Mouse (Mus musculus) CH12.LX (cell line): ENCODE data around the gene Gm960. TPM values are rescaled to one million over a fixed set of nuclear protein-coding genes. Genes with fewer than 3 reads are reported as not detected.

ENCODE experiments used
- DNase-seq: peaks from one replicate; pipeline ENCODE4 v3.0.0-alpha.2; 2013; ENCODE audit errors: extremely low read depth
- H3K27ac ChIP-seq: 2 replicates; pipeline ENCODE4 v1.5.1; 2012; ENCODE audit warnings: low read depth, mild to moderate bottlenecking, control low read depth, moderate library complexity; ENCODE audit not compliant: insufficient read depth
- H3K27me3 ChIP-seq: replicated peaks from 2 replicates; pipeline ENCODE3; 2012; ENCODE audit warnings: inconsistent platforms
- H3K36me3 ChIP-seq, 2 experiments: replicated peaks in 1 of 2; 2 replicates each; pipeline versions ENCODE3 to v1.6.1; 2012; ENCODE audit warnings: inconsistent platforms in 1 of 2, low read length in 1 of 2, mild to moderate bottlenecking in 1 of 2, mixed read lengths in 1 of 2, moderate library complexity in 1 of 2; ENCODE audit not compliant: control insufficient read depth in 1 of 2, insufficient read depth in 1 of 2
- H3K4me1 ChIP-seq, 2 experiments: 2 replicates each; pipeline ENCODE4 v1.6.1; 2012; ENCODE audit warnings: inconsistent platforms in 1 of 2, moderate library complexity in 1 of 2; ENCODE audit not compliant: insufficient read depth in 2 of 2, control insufficient read depth in 1 of 2
- H3K4me2 ChIP-seq: 2 replicates; pipeline ENCODE4 v1.6.1; 2012; ENCODE audit warnings: low read depth, mild to moderate bottlenecking, control low read depth; ENCODE audit not compliant: poor library complexity, insufficient read depth, severe bottlenecking
- H3K4me3 ChIP-seq, 3 experiments: fragments of 150-350 bp in 1 of 3; sonication (generic) in 1 of 3; replicated peaks in 1 of 3; 2 replicates each; pipeline versions ENCODE3 to v1.5.1; 2011 to 2012; ENCODE audit warnings: low read depth in 2 of 3, low read length in 2 of 3, mild to moderate bottlenecking in 2 of 3, moderate library complexity in 2 of 3, control low read depth in 1 of 3, improper control_type of control experiment in 1 of 3, inconsistent platforms in 1 of 3, mixed read lengths in 1 of 3; ENCODE audit not compliant: poor library complexity in 1 of 3
- H3K79me2 ChIP-seq: replicated peaks from 2 replicates; pipeline ENCODE4 v1.6.1; 2012; ENCODE audit warnings: mild to moderate bottlenecking, moderate library complexity; ENCODE audit not compliant: control insufficient read depth, poor library complexity, insufficient read depth, severe bottlenecking; ENCODE audit errors: extremely low read depth
- H3K9ac ChIP-seq: 2 replicates; pipeline ENCODE4 v1.6.1; 2012; ENCODE audit warnings: low read depth, mild to moderate bottlenecking, control low read depth, moderate library complexity; ENCODE audit not compliant: insufficient read depth
- H3K9me3 ChIP-seq: replicated peaks from 2 replicates; pipeline ENCODE3; 2012; ENCODE audit warnings: low read length, inconsistent platforms, mixed read lengths
- BHLHE40 ChIP-seq: IDR thresholded peaks from 2 replicates; pipeline ENCODE4 v1.6.1; 2011; ENCODE audit warnings: mild to moderate bottlenecking, low read depth, low read length, improper control_type of control experiment
- CHD1 ChIP-seq: IDR thresholded peaks from 2 replicates; pipeline ENCODE4 v1.6.1; 2012; ENCODE audit warnings: low read depth, low read length, improper control_type of control experiment, inconsistent platforms
- CHD2 ChIP-seq: IDR thresholded peaks from 2 replicates; pipeline ENCODE4 v1.6.1; 2011; ENCODE audit warnings: low read length, improper control_type of control experiment
- E2F4 ChIP-seq: IDR thresholded peaks from 2 replicates; pipeline ENCODE4 v1.6.1; 2011; ENCODE audit warnings: low read depth, low read length, improper control_type of control experiment; ENCODE audit not compliant: insufficient replicate concordance
- ELF1 ChIP-seq: IDR thresholded peaks from 2 replicates; pipeline ENCODE4 v1.6.1; 2014; ENCODE audit warnings: low read depth, mild to moderate bottlenecking, inconsistent platforms, low read length, improper control_type of control experiment
- EP300 ChIP-seq: IDR thresholded peaks from 2 replicates; pipeline ENCODE4 v1.6.1; 2011; ENCODE audit warnings: low read length, improper control_type of control experiment
- ETS1 ChIP-seq: conservative IDR thresholded peaks from 2 replicates; pipeline ENCODE4 v1.6.1; 2012; ENCODE audit warnings: low read depth, mild to moderate bottlenecking, inconsistent platforms, low read length, improper control_type of control experiment, moderate library complexity
- GABPA ChIP-seq: IDR thresholded peaks from 2 replicates; pipeline ENCODE4 v1.6.1; 2012; ENCODE audit warnings: low read depth, low read length, improper control_type of control experiment, inconsistent platforms; ENCODE audit not compliant: insufficient replicate concordance
- IRF4 ChIP-seq: IDR thresholded peaks from 2 replicates; pipeline ENCODE4 v1.6.1; 2014; ENCODE audit warnings: low read depth, mild to moderate bottlenecking, inconsistent platforms, low read length, improper control_type of control experiment
- JUN ChIP-seq: IDR thresholded peaks from 2 replicates; pipeline ENCODE4 v1.6.1; 2011; ENCODE audit warnings: low read depth, mild to moderate bottlenecking, low read length, improper control_type of control experiment, moderate library complexity; ENCODE audit not compliant: insufficient read depth
- KAT2A ChIP-seq: IDR thresholded peaks from 2 replicates; pipeline ENCODE4 v1.6.1; 2012; ENCODE audit warnings: low read length, improper control_type of control experiment, inconsistent platforms; ENCODE audit not compliant: insufficient replicate concordance
- MAX ChIP-seq: IDR thresholded peaks from 2 replicates; pipeline ENCODE4 v1.6.1; 2011; ENCODE audit warnings: low read length, improper control_type of control experiment
- MAZ ChIP-seq: IDR thresholded peaks from 2 replicates; pipeline ENCODE4 v1.6.1; 2012; ENCODE audit warnings: low read depth, mild to moderate bottlenecking, inconsistent platforms, low read length, improper control_type of control experiment, moderate library complexity
- MEF2A ChIP-seq: IDR thresholded peaks from 2 replicates; pipeline ENCODE4 v1.6.1; 2014; ENCODE audit warnings: low read depth, mild to moderate bottlenecking, inconsistent platforms, low read length, improper control_type of control experiment, borderline replicate concordance
- MYC ChIP-seq: IDR thresholded peaks from 2 replicates; pipeline ENCODE4 v1.6.1; 2011; ENCODE audit warnings: low read depth, mild to moderate bottlenecking, improper control_type of control experiment, low read length
- NELFE ChIP-seq: IDR thresholded peaks from 2 replicates; pipeline ENCODE4 v1.6.1; 2011; ENCODE audit warnings: low read depth, low read length, improper control_type of control experiment
- NRF1 ChIP-seq: IDR thresholded peaks from 2 replicates; pipeline ENCODE4 v1.6.1; 2014; ENCODE audit warnings: low read depth, mild to moderate bottlenecking, inconsistent platforms, low read length, improper control_type of control experiment, moderate library complexity
- PAX5 ChIP-seq: IDR thresholded peaks from 2 replicates; pipeline ENCODE4 v1.6.1; 2012; ENCODE audit warnings: low read length, inconsistent platforms, mixed read lengths
- POLR2A ChIP-seq: IDR thresholded peaks from 2 replicates; pipeline ENCODE4 v1.6.1; 2011; ENCODE audit warnings: low read depth, mild to moderate bottlenecking, improper control_type of control experiment, low read length
- POLR2AphosphoS2 ChIP-seq: IDR thresholded peaks from 2 replicates; pipeline ENCODE4 v1.6.1; 2011; ENCODE audit warnings: low read depth, low read length, improper control_type of control experiment
- RAD21 ChIP-seq: IDR thresholded peaks from 2 replicates; pipeline ENCODE4 v1.6.1; 2011; ENCODE audit warnings: low read depth, mild to moderate bottlenecking, low read length, improper control_type of control experiment, moderate library complexity
- RCOR1 ChIP-seq: conservative IDR thresholded peaks from 2 replicates; pipeline ENCODE4 v1.6.1; 2012; ENCODE audit warnings: low read depth, mild to moderate bottlenecking, inconsistent platforms, low read length, improper control_type of control experiment
- SIN3A ChIP-seq: IDR thresholded peaks from 2 replicates; pipeline ENCODE4 v1.6.1; 2012; ENCODE audit warnings: low read length, improper control_type of control experiment, inconsistent platforms
- SMC3 ChIP-seq: IDR thresholded peaks from 2 replicates; pipeline ENCODE4 v1.6.1; 2011; ENCODE audit warnings: low read depth, low read length, improper control_type of control experiment
- TBP ChIP-seq: conservative IDR thresholded peaks from 2 replicates; pipeline ENCODE4 v1.6.1; 2011; ENCODE audit warnings: low read depth, low read length, improper control_type of control experiment
- TCF12 ChIP-seq: IDR thresholded peaks from 2 replicates; pipeline ENCODE4 v1.6.1; 2014; ENCODE audit warnings: low read depth, mild to moderate bottlenecking, inconsistent platforms, low read length, improper control_type of control experiment
- UBTF ChIP-seq: IDR thresholded peaks from 2 replicates; pipeline ENCODE4 v1.6.1; 2012; ENCODE audit warnings: low read depth, mild to moderate bottlenecking, inconsistent platforms, low read length, improper control_type of control experiment, moderate library complexity
- USF1 ChIP-seq: IDR thresholded peaks from 2 replicates; pipeline ENCODE4 v1.6.1; 2014; ENCODE audit warnings: low read depth, mild to moderate bottlenecking, inconsistent platforms, low read length, improper control_type of control experiment
- ZC3H11A ChIP-seq: IDR thresholded peaks from 2 replicates; pipeline ENCODE4 v1.6.1; 2012; ENCODE audit warnings: low read depth, mild to moderate bottlenecking, inconsistent platforms, low read length, improper control_type of control experiment
- ZKSCAN1 ChIP-seq: IDR thresholded peaks from 2 replicates; pipeline ENCODE4 v1.6.1; 2012; ENCODE audit warnings: low read depth, inconsistent platforms, low read length, improper control_type of control experiment, borderline replicate concordance
- ZMIZ1 ChIP-seq: IDR thresholded peaks from 2 replicates; pipeline ENCODE4 v1.6.1; 2012; ENCODE audit warnings: low read depth, mild to moderate bottlenecking, inconsistent platforms, low read length, improper control_type of control experiment
- ZNF384 ChIP-seq: IDR thresholded peaks from 2 replicates; pipeline ENCODE4 v1.6.1; 2012; ENCODE audit warnings: low read depth, low read length, improper control_type of control experiment, inconsistent platforms
- dilution Hi-C: fragments of 300-500 bp; cut with MboI; formaldehyde crosslinking; loops from 2 replicates; pipeline ENCODE4 v1.14.3; 2020; ENCODE audit warnings: low sequenced_read_pairs; ENCODE audit not compliant: extremely low pct_unique_long_range_greater_than_20kb, extremely low pct_ligation_motif_present
- in situ Hi-C: fragments of 300-500 bp; cut with MboI; formaldehyde crosslinking; loops from 3 replicates; pipeline ENCODE4 v1.14.3; 2019; ENCODE audit warnings: low sequenced_read_pairs, low pct_ligation_motif_present, low pct_unique_long_range_greater_than_20kb, mixed read lengths
- polyA plus RNA-seq: library from polyadenylated mRNA; unstranded; fragments of >175 nt; gene quantifications from 2 replicates; pipeline ENCODE4 v1.2.1, GENCODE M21; 2012; ENCODE audit warnings: low read depth; ENCODE audit not compliant: insufficient read length
- total RNA-seq, 2 experiments: library from RNA; depleted of rRNA; stranded (reverse); fragments of 300-350 nt in 1 of 2; fragments of >200 nt in 1 of 2; gene quantifications; 2 replicates each; pipeline ENCODE4 v1.2.3; 2012 to 2014

The Gm960 gene
- total and polyA plus RNA-seq, 3 experiments, result 0.38 TPM; not detected in 2

DNA sequence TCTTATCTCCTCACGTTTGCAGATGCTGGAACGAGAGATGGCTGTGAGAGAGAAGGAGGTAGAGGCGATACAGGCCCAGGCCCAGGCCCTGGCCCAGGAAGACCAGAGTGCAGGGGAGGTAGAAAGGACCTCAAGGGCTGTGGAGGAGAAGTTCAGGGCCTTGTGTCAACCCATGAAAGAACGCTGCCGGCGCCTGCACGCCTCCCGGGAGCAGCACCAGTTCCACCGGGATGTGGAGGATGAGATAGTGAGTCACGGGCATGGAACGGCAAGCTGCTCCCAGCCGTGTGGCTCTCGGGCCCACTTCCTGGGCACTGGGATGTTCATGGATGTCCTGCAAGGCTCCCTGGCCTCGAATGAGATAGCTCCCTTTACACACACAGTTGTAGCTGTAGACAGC lies 45.6 kb upstream of the Gm960 start:
- Histone ChIP-seq H3K27me3 (no peaks in the 10 kb centered on the region), H3K4me2 (no peak overlapping the region), H3K79me2 (no peaks in the 10 kb centered on the region), H3K9ac (no peak overlapping the region), H3K27ac (no peak overlapping the region), H3K9me3 (no peaks in the 10 kb centered on the region), H3K4me3 (no peak overlapping the region), H3K36me3 (peaks cover 0 to 6% of the 10 kb centered on the region in 2 experiments), H3K4me1 (no peaks in the 10 kb centered on the region)
- TF ChIP-seq ZKSCAN1, result no peak
- no peak for TF ChIP-seq CHD1
- TF ChIP-seq ZC3H11A, result no peak
- TF ChIP-seq TBP, result no peak
- no peak for TF ChIP-seq PAX5
- no peak for TF ChIP-seq ETS1
- TF ChIP-seq IRF4, result no peak
- DNase-seq, result no peak
- dilution Hi-C loops (no loop called here), in situ Hi-C loops (loop anchor here (5.0 to 10.0 kb wide), 3 partner anchors 49 to 247 kb away; partner anchors contain the start of genes 2010003K11Rik, Gm960 and Rce1)

DNA sequence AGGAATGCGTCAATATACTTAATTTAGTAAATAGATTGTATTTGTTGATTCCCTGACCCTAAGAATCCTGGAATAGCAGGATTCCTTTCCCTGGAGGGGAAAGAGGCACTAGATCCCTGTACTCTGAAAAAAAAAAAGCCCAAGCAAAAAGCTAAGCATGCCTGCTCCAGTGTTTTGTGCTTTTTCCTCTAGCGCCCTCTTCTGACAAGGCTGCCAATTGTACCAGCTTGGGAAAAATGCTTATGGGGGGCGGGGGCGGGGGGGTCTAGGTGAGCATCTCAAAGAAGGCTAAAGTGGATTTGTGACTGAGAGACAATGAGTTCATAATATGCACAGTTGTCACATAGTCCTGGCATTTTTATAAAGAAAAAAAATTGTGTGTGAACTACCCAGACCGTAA lies 45.1 kb upstream of the Gm960 start:
- in situ Hi-C loops, result loop anchor here (5.0 to 10.0 kb wide), 3 partner anchors 49 to 246 kb away; partner anchors contain the start of genes 2010003K11Rik, Gm960 and Rce1
- H3K9me3 ChIP-seq, result no peaks in the 10 kb centered on the region
- no peak overlapping the region for H3K27ac ChIP-seq
- no peaks in the 10 kb centered on the region for H3K79me2 ChIP-seq
- H3K36me3 ChIP-seq, result peaks cover 0 to 6% of the 10 kb centered on the region in 2 experiments
- peak; percentile 27 for DNase-seq
- no peaks in the 10 kb centered on the region for H3K27me3 ChIP-seq
- H3K4me2 ChIP-seq, result no peak overlapping the region
- no peak overlapping the region for H3K9ac ChIP-seq
- H3K4me3 ChIP-seq, result no peak overlapping the region
- no peaks in the 10 kb centered on the region for H3K4me1 ChIP-seq
- dilution Hi-C loops, result no loop called here
- TF ChIP-seq BHLHE40 (no peak), MYC (no peak), KAT2A (no peak), ZC3H11A (peak; percentile 46; the same call in 1 of the 2 replicates), ZNF384 (peak; percentile 87), CHD2 (no peak), E2F4 (no peak), TCF12 (no peak), ETS1 (no peak), NRF1 (no peak), MAZ (0 out of 2 replicates have a peak, but pooled peaks have one; percentile 32), ZKSCAN1 (no peak), JUN (no peak), UBTF (no peak), NELFE (no peak), USF1 (no peak), SMC3 (peak; percentile 65), ELF1 (no peak), SIN3A (no peak), TBP (no peak), CHD1 (no peak), MAX (no peak), RCOR1 (no peak), POLR2AphosphoS2 (no peak), IRF4 (no peak), RAD21 (peak; percentile 62), PAX5 (no peak), POLR2A (no peak), GABPA (no peak), ZMIZ1 (no peak), MEF2A (no peak), EP300 (no peak)
